Mouse (Mus musculus): ENCODE data around the gene Os9.
"Not testable (repeated sequence)": the region's sequence is repeated elsewhere in the genome, so short reads cannot be mapped to it uniquely, and the experiment has no call there.

Os9 gene

DNA sequence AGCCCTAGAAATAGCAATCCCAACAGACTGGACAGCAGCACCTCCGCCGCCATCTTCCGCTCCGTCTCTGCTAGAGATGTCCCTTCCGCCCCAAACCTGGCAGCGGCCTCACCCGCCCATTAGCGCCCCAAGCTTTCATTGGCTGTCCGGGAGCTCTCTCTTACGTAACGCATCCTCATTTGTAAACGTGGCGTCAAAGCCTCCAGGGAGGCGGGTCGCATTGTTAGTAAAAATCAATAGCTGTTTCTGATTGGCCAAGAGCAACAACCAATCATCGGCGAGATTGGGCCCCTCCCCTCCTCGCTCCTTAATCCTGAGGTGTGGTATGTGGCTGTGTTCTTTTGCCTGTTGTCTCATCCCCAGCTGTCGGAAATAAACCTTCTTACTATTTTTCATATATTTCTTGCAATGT, at the start of gene Os9:
Os9 (minus strand) TSS at position 66 of the 412 bp plus-strand sequence.
- DNase-seq (ENCODE audit: low read depth, low spot score), result peak; percentile 95

DNA sequence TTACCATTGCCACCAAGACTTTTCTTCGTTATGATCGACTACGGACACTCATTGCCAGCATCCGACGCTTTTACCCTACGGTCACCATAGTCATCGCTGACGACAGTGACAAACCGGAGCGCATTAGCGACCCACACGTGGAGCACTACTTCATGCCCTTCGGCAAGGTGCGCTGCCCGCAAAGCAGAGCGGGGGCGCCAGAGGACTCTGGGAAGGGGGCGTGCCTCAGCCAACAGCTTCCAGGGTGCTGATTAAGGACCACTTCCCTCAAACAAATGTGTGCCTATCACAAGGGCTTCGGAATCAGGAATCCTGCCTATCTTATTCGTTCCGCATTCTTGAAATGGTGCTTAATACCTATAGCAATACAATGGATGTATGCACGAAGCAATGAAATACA, 49.1 kb upstream of the Os9 start:
- no peak for DNase-seq (ENCODE audit: low read depth, low spot score)

- DNase-seq (ENCODE audit: low read depth, low spot score), result no peak
Observed at GRCm38 (mm10) chr10:127167614-127168192, 46.8 kb upstream of the Os9 start.

DNA sequence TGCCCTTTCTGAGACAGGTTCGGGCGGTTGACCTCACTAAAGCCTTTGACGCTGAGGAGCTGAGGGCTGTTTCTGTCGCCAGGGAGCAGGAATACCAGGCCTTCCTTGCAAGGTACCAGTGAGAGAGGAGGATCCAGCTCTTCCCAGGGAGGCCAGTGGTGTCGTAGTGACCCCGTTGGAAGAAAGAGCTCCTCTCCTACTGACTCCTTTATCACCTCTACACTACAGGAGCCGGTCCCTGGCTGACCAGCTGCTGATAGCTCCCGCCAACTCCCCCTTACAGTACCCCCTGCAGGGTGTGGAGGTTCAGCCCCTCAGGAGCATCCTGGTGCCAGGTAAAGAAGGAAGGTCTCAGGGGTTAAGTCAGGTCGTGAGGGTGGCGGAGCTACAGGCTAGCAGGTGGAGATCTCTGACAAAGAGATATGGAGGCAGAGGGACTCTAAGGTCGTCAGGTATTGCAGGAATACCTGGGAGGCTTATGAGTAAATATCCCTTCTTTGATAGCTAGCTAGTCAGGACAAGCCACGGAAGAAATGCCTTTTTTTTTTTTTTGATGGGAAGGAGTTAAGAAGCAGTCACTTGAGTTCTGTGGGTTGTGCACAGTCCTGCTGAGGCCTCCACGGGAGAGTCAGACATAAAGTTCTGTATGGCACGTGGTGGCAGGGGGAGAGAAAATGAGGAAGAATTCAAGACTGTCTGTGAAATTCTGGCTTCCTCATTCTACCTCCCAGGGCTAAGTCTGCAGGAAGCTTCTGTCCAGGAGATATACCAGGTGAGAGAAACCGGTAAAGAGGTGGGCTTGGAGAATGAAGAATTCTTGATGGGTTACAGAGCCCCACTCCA, 46.1 kb upstream of the Os9 start:
- no peak for DNase-seq (ENCODE audit: low read depth, low spot score)

- DNase-seq (ENCODE audit: low read depth, low spot score), result no peak
Observed at GRCm38 (mm10) chr10:127166404-127166715, 45.4 kb upstream of the Os9 start.

DNA sequence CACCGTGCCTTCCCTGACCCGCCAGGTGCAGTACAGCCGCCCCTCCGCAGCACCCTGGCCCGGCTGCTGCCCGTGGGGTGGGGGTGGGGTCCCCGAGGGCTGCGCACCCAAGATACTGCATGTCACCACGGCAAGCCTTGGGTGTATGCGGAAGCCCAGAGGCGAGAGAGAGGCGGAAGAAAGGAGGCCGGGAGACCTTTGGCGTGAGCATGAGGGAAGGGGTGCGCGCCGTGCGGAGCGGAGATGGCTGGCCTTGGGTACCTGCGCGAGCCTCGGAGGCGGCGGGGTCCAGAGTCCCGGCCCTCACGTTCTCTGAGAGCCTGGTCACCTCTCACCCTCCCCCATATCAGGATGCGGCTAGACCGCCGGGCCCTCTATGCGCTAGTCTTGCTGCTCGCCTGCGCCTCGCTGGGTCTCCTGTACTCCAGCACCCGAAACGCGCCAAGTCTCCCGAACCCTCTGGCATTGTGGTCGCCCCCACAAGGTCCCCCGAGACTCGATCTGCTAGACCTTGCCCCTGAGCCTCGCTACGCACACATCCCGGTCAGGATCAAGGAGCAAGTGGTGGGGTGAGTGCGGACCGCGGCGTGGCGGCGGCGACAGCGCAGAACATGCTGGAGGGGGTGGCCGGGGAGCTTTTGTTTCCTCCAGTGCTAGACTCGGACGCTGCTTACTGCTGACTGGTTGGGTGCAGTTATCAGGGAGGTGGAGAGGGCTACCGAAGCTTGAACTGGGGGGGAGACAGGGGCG, 44.9 kb upstream of the Os9 start:
- DNase-seq (ENCODE audit: low read depth, low spot score), result no peak

GRCm38 (mm10) chr10:127165354-127165653, 44.4 kb upstream of the Os9 start:
- DNase-seq (ENCODE audit: low read depth, low spot score), result no peak

- no peak for DNase-seq (ENCODE audit: low read depth, low spot score)
Observed at GRCm38 (mm10) chr10:127164631-127165353, 43.9 kb upstream of the Os9 start, which contains the start of gene B4galnt1. TSS of gene B4galnt1 (plus strand) at chr10:127165225.

DNA sequence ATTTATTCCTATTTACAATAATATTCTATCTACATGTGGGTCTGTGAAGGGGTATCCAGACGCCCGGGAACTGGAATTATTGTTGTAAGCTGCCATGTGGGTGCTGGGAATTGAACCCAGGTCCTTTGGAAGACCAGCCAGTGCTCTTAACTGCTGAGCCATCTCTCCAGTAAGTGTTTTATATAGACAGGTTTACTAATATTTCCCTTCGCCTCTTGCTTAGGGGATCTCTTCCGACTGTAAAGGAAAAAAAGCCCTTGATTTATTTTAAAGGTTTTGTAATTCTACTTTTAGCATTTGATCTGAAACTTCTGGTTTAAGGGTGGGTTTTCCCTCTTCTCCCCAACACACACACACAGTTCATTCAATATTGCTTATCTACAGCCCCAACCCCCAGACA, 43.3 kb upstream of the Os9 start:
- DNase-seq (ENCODE audit: low read depth, low spot score), result no peak

GRCm38 (mm10) chr10:127162771-127163261, 41.9 kb upstream of the Os9 start:
- not testable (repeated sequence) for DNase-seq (ENCODE audit: low read depth, low spot score)

DNA sequence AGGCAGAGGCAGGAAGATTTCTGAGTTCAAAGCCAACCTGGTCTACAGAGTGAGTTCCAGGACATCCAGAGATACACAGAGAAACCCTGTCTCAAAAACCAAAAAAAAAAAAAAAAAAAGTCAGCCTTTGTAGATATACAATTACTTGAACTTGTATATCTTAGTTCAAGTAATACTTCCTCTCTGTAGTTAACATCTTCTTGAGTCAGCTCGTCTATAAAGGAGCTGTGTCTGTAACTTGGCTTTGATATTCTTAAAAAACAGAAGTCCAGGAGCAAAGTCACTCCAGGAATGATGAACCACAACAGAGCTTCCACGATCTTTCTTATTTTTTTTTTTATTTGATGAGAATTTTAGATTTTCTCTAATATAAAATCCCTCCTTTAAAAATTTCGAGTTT, 39.8 kb upstream of the Os9 start:
- no peak for DNase-seq (ENCODE audit: low read depth, low spot score)

DNA sequence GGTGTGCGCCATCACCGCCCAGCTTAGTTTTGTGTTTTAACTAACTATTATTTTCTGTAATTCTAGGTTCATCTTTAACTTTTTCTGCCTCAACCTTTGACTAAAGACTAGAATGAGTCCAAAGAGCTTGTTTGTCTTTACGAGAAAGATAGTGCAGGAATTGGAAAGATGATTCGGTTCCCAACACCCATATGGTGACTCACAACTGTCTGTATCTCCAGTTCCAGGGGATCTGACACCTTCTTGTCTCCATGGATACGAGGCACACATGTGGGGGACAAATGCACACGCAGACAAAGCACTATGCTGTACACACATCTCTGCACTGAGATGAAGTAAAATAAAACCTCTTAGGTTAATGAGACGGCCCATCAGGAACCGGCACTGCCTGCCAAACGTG, 39.1 kb upstream of the Os9 start:
- DNase-seq (ENCODE audit: low read depth, low spot score), result no peak

DNA sequence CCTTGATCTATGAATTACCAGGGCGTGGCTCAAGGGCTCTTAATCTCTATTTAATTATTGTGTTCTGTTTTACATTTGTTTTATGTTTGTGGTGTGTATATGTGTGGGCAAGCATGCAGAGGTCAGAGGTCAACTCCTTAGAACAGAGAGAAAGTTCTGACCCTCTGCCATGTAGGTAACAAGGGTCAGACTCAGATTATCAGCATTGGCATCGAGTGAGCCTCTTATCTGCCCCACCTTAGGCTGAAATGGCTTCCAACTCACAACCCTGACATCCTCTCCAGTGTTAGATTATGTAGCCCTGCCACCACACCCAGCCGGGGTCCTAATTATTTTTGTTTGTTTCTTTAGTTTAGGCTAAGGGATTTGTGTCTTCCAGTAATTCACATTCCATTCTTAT, 37.5 kb upstream of the Os9 start:
- DNase-seq (ENCODE audit: low read depth, low spot score), result no peak

- no peak for DNase-seq (ENCODE audit: low read depth, low spot score)
Observed at GRCm38 (mm10) chr10:127156511-127156910, 35.6 kb upstream of the Os9 start.

DNA sequence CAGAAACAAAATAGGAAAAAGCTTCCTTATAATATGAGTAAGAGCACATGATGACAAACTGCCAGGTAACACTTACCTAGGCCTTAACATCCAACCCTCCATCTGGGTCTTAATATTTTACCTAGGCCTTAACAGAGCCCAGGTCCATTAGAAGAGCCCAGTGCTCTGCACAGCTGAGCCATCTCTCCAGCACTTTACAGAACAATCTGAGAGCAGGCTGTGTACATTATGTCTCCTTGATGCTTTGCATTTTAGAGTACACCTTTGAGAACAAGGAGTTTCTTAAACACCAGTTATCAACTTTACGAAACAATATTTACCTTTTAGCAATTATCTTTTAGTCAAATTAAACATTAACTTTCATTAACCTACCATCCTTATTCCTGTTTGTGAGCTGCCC, 35.2 kb upstream of the Os9 start:
- no peak for DNase-seq (ENCODE audit: low read depth, low spot score)

GRCm38 (mm10) chr10:127154652-127155051, 33.7 kb upstream of the Os9 start:
- DNase-seq (ENCODE audit: low read depth, low spot score), result no peak

DNA sequence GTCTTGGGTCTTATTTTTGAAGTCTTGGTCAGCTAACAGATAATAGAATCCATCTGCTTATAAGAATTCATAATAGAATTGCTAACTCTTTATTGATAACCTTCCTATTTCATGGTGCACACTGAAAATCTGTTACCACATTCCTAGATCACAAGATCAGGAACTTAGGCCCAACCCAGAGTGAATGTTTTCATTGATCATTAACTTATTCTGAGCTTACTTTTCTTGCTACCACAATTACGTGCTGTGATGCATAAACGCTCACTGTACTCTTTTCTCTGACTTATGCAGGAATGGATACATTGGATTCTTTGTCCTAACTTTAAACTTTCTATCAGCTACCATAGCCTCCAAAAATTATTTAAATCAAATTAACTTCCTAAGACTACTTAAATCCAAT, 33.3 kb upstream of the Os9 start:
- no peak for DNase-seq (ENCODE audit: low read depth, low spot score)

- no peak for DNase-seq (ENCODE audit: low read depth, low spot score)
Observed at GRCm38 (mm10) chr10:127153323-127153722, 32.4 kb upstream of the Os9 start.

- DNase-seq (ENCODE audit: low read depth, low spot score), result not testable (repeated sequence)
Observed at GRCm38 (mm10) chr10:127152556-127152955, 31.6 kb upstream of the Os9 start.

GRCm38 (mm10) chr10:127151233-127151632, 30.3 kb upstream of the Os9 start:
- not testable (repeated sequence) for DNase-seq (ENCODE audit: low read depth, low spot score)

DNA sequence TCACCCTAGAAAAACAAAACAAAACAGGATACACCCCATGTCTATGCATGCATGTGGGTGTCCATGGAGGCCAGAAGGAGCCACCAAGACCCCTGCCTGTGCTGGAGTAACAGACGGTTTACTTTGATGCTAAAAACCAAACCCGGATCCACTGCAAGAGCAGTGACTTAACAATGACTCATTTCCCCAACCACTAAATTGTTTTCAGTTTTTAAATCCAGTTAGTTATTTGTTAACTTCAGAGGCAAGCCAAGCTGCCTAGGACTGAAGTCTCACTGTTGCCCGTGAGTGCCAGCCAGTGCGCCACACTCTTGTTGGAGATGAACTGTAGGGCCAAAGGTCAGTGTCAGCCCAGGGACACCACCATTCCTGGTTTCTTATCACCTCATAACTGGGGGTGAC, 29.5 kb upstream of the Os9 start:
- DNase-seq (ENCODE audit: low read depth, low spot score), result no peak

- DNase-seq (ENCODE audit: low read depth, low spot score), result no peak
Observed at GRCm38 (mm10) chr10:127147135-127147534, 26.2 kb upstream of the Os9 start.
